Mouse (Mus musculus): ENCODE measurements around the gene Acvr1. TPM values are rescaled to one million over a fixed set of nuclear protein-coding genes. Genes with fewer than 3 reads are reported as not detected.

The Acvr1 gene
- polyA plus RNA-seq, 1 experiment from 2014 or later: 2.9 TPM

DNA sequence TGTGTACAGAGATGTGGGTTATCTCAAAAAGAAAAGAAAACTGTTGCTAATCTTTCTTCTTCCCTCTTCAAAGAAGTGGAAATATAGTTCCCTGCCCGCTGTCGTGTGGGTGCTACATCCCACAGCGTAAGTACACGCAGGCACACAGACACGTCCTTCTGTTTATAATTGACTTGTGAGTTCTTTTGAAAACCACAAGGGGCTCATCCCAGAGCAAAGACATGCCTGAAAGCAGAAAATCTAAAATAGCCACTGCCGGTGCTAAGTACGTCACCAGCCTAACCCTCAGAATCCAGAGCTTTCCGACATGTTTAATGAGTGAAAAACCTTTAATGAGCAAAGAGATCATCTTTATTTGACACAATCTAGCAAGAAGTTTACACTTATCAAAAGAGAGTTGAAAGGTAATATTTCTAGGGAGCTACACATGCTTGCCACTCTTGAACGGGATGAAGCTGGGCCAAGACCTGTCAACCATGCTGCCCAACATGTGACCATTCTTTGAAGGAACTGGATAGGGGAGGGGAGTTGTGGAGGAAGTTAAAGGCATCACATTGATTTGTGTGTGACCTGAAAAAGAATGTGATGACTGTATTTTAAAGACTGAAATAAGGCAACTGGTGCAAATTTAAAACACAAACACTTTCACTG lies 85.4 kb downstream of the Acvr1 start:
- DNase-seq (ENCODE audit: low spot score): no peak
- H3K4me1 ChIP-seq: peaks cover 9% of the 10 kb centered on the region
- no peak overlapping the region for H3K4me3 ChIP-seq
- no peaks in the 10 kb centered on the region for H3K27me3 ChIP-seq (ENCODE audit: low read depth, poor library complexity, severe bottlenecking)
- 92% methylated on average over 9 of the region's 9 CpGs for WGBS
- peaks cover 14% of the 10 kb centered on the region; the same call in 1 of the 2 replicates for H3K36me3 ChIP-seq
- H3K9me3 ChIP-seq (replicated peaks): no peaks in the 10 kb centered on the region
- H3K27ac ChIP-seq (replicated peaks): no peak overlapping the region

DNA sequence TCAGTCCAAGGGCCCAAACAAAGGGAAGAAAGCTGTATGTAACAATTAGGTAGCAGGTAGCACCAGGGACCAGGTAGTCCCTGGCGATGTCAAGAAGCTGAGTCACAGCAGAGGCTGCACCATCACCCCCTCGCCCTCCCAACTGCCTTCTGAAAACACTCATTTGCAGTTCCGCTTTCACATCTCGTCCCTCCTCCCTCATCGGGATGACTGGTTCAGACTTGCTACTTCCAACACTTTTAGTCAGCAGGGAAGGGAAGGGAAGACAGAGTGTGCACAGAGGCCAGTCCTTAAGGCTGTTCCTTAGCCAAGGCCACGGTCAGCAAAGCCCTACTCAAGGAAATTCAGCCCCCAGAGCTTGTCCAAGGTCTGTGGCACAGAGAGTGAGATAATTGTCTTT lies 86.2 kb downstream of the Acvr1 start:
- Histone ChIP-seq H3K9me3 (replicated peaks) (no peaks in the 10 kb centered on the region), H3K4me1 (peaks cover 7% of the 10 kb centered on the region; the same call in 1 of the 2 replicates), H3K27ac (replicated peaks) (no peak overlapping the region), H3K27me3 (ENCODE audit: low read depth, poor library complexity, severe bottlenecking) (no peaks in the 10 kb centered on the region), H3K36me3 (peaks cover 14% of the 10 kb centered on the region; the same call in 1 of the 2 replicates), H3K4me3 (no peak overlapping the region)
- 84% methylated on average over 6 of the region's 6 CpGs for WGBS
- DNase-seq (ENCODE audit: low spot score): no peak

DNA sequence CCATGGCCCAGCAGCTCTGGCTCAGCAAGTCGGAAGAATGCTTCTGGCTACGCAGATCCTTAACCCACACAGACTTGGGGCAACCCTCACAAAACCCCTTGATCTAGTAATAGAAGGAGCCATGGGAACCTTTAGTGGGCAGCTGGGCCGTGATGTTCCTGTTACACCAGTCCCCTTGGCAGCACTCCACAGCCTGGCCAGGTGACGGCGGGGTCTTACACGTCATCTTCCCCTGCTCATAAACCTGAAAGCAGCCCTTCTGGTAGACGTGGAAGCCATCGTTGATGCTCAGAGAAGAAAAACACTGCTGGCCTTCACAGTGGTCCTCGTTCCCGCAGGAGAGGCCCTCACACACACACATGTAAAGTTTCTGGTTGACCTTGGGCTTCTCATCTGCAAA lies 87.4 kb downstream of the Acvr1 start:
- Histone ChIP-seq H3K4me3 (no peak overlapping the region), H3K9me3 (replicated peaks) (no peaks in the 10 kb centered on the region), H3K36me3 (peaks cover 14% of the 10 kb centered on the region; the same call in 1 of the 2 replicates), H3K27ac (replicated peaks) (no peak overlapping the region), H3K4me1 (peaks cover 7% of the 10 kb centered on the region; the same call in 1 of the 2 replicates), H3K27me3 (ENCODE audit: low read depth, poor library complexity, severe bottlenecking) (no peaks in the 10 kb centered on the region)
- no peak for DNase-seq (ENCODE audit: low spot score)
- WGBS: 82% methylated on average over 10 of the region's 10 CpGs

DNA sequence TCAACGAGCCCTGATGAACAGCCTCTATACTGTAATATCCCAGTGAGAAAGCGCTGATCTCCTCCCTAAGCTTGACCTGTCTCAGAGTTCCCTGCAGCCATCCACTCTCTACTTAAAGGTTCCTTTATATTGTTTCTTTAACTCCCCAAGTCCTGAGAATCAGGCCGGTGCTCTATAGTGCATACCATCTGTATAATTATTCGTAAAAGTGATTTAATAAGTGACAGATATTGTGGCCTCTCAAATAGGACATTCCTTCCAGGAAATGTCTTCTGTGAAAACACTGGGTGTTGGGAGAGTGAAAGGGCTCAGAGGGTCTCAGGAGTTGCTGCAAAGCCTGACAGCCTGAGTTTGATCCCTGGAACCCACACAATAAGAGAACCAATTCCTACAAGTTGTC lies 88.8 kb downstream of the Acvr1 start:
- H3K36me3 ChIP-seq: peaks cover 19% of the 10 kb centered on the region
- H3K9me3 ChIP-seq (replicated peaks): no peaks in the 10 kb centered on the region
- H3K27ac ChIP-seq (replicated peaks): no peak overlapping the region
- no peaks in the 10 kb centered on the region for H3K27me3 ChIP-seq (ENCODE audit: low read depth, poor library complexity, severe bottlenecking)
- no peak overlapping the region for H3K4me3 ChIP-seq
- DNase-seq (ENCODE audit: low spot score): no peak
- WGBS: 91% methylated on average over 4 of the region's 4 CpGs
- H3K4me1 ChIP-seq: peaks cover 7% of the 10 kb centered on the region; the same call in 1 of the 2 replicates

DNA sequence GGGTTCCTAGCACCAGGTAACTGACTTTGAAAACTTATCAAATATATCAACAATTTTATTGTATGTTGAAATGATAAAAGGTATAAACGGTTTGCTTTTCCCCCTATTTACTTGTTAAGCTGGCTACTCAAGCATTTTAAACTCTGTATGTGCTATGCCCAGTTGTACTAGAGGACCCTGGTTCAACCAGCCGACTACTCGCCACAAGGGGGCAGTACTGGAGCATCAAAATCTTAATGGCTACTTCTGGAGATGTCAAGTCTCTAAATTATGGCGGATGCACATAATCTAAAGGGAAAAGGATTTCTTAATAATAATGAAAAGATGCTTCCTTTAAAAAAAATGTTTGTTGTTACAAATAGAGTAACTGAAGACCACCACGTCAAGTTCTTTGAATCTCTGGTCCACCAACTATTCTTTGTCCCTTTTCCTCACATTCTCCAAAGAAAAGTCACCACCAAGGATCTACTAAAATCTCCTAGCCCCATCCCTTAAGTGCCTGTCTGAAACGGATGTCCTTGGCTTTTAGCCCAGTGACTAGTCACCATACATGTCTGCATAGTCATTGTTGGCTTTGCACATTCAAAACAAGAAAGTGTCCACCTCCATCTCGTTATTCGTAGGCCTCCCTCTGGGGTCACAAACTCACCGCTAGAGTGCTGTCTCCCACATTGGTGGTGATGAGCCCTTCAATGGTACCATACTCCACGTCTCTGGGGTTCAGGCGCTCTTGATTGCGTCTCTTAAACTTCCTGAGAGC lies 89.8 kb downstream of the Acvr1 start:
- Histone ChIP-seq H3K36me3 (peaks cover 20% of the 10 kb centered on the region), H3K9me3 (replicated peaks) (no peaks in the 10 kb centered on the region), H3K27me3 (ENCODE audit: low read depth, poor library complexity, severe bottlenecking) (no peaks in the 10 kb centered on the region), H3K27ac (replicated peaks) (no peak overlapping the region), H3K4me1 (peaks cover 7% of the 10 kb centered on the region; the same call in 1 of the 2 replicates), H3K4me3 (no peak overlapping the region)
- WGBS: 69% methylated on average over 12 of the region's 12 CpGs
- peak; percentile 77 for DNase-seq (ENCODE audit: low spot score)

DNA sequence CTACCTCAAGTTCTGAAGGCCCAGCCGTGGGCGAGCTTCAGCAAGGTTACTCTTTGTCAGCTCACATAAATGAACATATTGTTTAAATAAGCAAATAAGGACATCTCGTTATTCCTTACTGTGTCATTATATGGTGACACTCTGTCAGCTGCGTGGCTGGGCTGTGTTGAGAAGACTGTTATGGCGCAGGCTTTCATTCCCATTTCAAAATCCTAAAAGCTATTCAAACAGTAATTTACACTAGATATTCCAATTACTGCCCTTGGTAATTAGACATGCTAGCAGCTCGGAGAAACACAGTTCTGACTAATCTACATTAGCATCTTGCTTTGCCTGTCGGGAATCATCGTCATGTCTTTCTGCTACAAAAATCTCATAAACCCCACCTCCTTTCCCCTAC lies 91.4 kb downstream of the Acvr1 start:
- DNase-seq (ENCODE audit: low spot score): no peak
- Histone ChIP-seq H3K36me3 (peaks cover 28% of the 10 kb centered on the region), H3K27ac (replicated peaks) (no peak overlapping the region), H3K9me3 (replicated peaks) (no peaks in the 10 kb centered on the region), H3K4me1 (peaks cover 7% of the 10 kb centered on the region; the same call in 1 of the 2 replicates), H3K27me3 (ENCODE audit: low read depth, poor library complexity, severe bottlenecking) (no peaks in the 10 kb centered on the region), H3K4me3 (no peak overlapping the region)
- 95% methylated on average over 8 of the region's 8 CpGs for WGBS

DNA sequence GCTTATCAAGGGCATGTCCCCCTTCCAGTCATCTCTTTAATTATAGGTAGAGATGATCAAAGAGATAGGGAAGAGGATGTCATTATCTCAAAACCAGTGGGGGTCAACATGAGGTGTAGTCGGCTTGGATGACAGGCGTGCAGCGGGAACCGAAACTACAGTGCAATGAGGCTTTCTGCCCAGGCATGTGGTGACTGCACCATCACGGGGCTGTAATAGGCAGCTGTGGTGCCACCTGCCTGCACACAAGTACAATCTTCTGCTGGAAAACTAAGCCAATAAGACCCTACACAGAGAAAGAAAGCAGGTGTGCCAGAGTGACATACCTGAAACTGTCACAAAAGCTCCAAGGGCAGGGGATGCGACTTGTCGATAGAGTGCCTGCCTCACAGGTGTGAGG lies 96.7 kb downstream of the Acvr1 start:
- Histone ChIP-seq H3K9me3 (replicated peaks) (peaks cover 6% of the 10 kb centered on the region; the same call in 1 of the 2 replicates), H3K4me3 (no peak overlapping the region), H3K36me3 (peaks cover 61% of the 10 kb centered on the region), H3K27ac (replicated peaks) (no peak overlapping the region), H3K4me1 (no peaks in the 10 kb centered on the region), H3K27me3 (ENCODE audit: low read depth, poor library complexity, severe bottlenecking) (no peaks in the 10 kb centered on the region)
- no peak for DNase-seq (ENCODE audit: low spot score)
- WGBS: 96% methylated on average over 7 of the region's 7 CpGs

DNA sequence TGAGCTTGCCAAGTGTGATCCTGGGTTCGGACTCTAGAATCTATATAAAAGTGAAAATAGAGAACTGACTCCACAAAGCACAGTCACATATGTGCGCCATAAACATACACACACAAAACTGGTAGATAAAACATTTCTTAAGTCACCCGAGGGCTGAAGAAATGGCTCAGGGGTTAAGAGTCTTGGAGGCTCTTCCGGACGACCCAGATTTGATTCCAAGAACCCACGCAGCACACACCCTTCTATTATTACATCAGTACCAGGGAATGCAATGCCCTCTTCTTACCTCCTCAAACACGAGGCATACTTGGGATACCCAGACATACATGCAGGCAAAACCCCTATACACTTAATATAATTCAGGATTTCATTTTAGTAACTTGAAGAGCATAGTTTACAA lies 97.1 kb downstream of the Acvr1 start, which contains the start of gene Gm17409:
Gene Gm17409 (plus strand): TSS at position 301 of the 400 bp plus-strand sequence.
- Histone ChIP-seq H3K4me3 (no peak within 1 kb of the TSS), H3K27ac (replicated peaks) (no peak within 1 kb of the TSS), H3K4me1 (no peaks in the 10 kb centered on the region), H3K27me3 (ENCODE audit: low read depth, poor library complexity, severe bottlenecking) (no peaks in the 10 kb centered on the region), H3K9me3 (replicated peaks) (peaks cover 6% of the 10 kb centered on the region; the same call in 1 of the 2 replicates), H3K36me3 (peaks cover 65% of the 10 kb centered on the region)
- WGBS: 96% methylated on average over 7 of the region's 7 CpGs
- no peak for DNase-seq (ENCODE audit: low spot score)

DNA sequence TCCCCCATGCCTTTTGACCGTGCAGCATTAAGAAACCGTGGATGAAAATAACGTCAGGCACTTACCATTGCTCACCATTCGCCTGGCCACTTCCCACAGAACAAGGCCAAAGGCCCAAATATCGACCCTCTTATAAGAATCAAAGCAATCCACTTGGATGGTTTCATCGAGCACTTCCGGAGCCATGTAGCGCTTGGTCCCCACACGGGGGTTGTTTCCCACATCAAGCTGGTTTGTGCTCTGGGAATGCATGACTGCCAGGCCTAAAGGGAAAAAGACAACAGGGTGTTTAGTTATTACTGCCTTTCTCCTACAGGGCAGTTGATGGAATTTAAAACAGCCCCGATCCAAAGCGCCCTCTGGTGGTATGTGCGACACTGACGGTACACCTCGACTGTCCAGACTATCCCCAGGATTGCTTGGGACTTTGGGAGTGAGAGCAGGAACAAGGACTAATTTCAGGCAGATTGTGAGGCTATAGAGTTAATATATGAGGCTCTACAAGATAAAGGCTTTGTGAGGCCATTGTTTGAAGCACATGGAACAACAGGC lies 108.1 kb downstream of the Acvr1 start:
- no peak for DNase-seq (ENCODE audit: low spot score)
- peaks cover 72% of the 10 kb centered on the region for H3K36me3 ChIP-seq
- 84% methylated on average over 14 of the region's 14 CpGs for WGBS
- no peak overlapping the region for H3K27ac ChIP-seq (replicated peaks)
- no peaks in the 10 kb centered on the region for H3K27me3 ChIP-seq (ENCODE audit: low read depth, poor library complexity, severe bottlenecking)
- H3K4me3 ChIP-seq: no peak overlapping the region
- no peaks in the 10 kb centered on the region for H3K4me1 ChIP-seq
- no peaks in the 10 kb centered on the region for H3K9me3 ChIP-seq (replicated peaks)

DNA sequence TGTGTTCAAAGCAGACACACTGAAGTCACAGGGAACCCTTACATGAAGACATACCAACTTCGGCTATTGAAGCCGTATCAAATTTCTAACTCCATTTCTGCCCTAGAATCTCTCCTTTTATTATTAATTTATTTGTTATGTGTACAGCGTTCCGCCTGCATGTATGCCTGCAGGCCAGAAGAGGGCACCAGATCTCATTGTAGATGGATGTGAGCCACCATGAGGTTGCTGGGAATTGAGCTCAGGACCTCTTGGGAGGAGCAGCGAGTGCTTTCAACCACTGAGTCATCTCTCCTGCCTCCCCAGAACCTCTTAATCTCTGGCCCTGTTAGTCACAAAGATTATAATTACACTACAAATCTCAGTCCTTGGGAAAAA lies 109.5 kb downstream of the Acvr1 start:
- Histone ChIP-seq H3K4me1 (no peaks in the 10 kb centered on the region), H3K4me3 (no peak overlapping the region), H3K27me3 (ENCODE audit: low read depth, poor library complexity, severe bottlenecking) (no peaks in the 10 kb centered on the region), H3K36me3 (peaks cover 69% of the 10 kb centered on the region), H3K9me3 (replicated peaks) (no peaks in the 10 kb centered on the region), H3K27ac (replicated peaks) (no peak overlapping the region)
- DNase-seq (ENCODE audit: low spot score): no peak
- WGBS: 95% methylated on average over 5 of the region's 5 CpGs

DNA sequence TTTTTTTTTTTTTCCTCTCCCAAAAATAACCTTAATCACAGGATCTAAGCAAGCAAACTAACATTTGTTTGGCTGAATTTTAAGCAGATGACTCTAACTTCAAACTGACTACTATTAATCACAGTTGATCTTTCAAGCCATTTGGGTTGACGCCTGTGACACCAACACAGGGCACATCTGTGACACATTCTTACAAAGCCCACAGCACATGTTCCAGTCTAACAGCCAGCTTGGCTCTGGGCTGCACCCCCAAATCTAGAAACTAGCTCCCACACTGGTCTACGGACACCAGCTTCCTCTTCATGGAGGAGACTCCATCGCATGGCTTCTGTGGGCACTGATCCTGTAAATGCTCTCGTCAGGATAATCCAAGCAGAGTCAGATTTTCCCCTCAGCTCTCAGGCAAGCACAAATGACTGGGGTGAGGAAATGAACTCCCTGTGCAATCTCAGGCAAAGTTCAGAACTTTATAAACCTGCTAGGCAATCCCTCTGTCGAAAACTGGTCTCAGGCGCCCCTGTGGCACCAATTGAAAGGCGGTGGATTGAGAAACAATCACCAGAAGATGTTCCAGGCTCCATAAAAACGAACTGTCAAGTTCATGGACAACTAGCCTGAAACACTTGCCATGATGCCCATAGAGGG lies 110.0 kb downstream of the Acvr1 start:
- peaks cover 64% of the 10 kb centered on the region for H3K36me3 ChIP-seq
- WGBS: 93% methylated on average over 8 of the region's 8 CpGs
- no peak for DNase-seq (ENCODE audit: low spot score)

DNA sequence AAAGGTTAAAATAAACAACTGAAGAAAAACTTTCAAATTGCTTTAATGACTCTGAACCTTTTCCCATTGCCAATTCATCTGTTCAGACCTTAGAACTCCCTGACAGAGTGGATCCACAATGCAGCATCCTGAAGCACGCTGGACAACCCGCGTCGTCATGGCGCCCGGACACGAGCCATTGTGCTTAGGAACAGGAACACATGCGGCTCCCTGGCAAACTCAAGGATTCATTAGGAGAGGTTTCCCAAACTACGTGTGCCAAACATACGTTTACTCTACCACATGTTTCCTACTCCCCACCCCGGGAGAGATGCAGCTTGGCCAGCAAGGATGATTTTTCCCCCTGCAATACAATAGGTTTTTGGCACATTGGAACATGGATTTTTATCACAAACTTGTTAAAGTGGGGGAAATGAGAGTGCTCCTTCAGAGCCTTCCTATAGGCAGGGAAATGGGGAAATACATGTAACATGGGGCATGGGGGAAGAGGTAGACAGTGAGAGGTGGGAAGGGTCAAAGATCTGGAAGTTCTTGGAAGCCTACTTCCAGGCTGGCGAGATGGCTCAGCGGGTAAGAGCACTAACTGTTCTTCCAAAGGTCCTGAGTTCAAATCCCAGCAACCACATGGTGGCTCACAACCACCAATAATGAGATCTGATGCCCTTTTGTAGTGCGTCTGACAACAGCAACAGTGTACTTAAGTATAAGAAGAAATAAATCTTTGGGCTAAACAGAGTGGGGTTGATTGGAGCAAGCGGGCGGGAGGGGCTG lies 112.7 kb downstream of the Acvr1 start:
- no peak for DNase-seq (ENCODE audit: low spot score)

More for the DNA sequence above, 110.0 kb downstream of the Acvr1 start:
- Histone ChIP-seq H3K27ac (replicated peaks) (no peak overlapping the region), H3K9me3 (replicated peaks) (no peaks in the 10 kb centered on the region), H3K4me1 (no peaks in the 10 kb centered on the region), H3K4me3 (no peak overlapping the region), H3K27me3 (ENCODE audit: low read depth, poor library complexity, severe bottlenecking) (no peaks in the 10 kb centered on the region)

More for the DNA sequence above, 112.7 kb downstream of the Acvr1 start:
- no peak overlapping the region for H3K4me3 ChIP-seq
- peaks cover 48% of the 10 kb centered on the region for H3K36me3 ChIP-seq
- H3K9me3 ChIP-seq (replicated peaks): no peaks in the 10 kb centered on the region
- no peaks in the 10 kb centered on the region for H3K27me3 ChIP-seq (ENCODE audit: low read depth, poor library complexity, severe bottlenecking)
- no peaks in the 10 kb centered on the region for H3K4me1 ChIP-seq
- H3K27ac ChIP-seq (replicated peaks): no peak overlapping the region
- WGBS: 90% methylated on average over 16 of the region's 16 CpGs
